Mouse (Mus musculus) liver, postnatal 0 days (tissue): ENCODE data around the gene Syt5. TPM values are rescaled to one million over a fixed set of nuclear protein-coding genes. Genes with fewer than 3 reads are reported as not detected.

Experiments
- ATAC-seq: fragments of 200-750 bp; cut with Nextera tagmentation; 2 replicates; pipeline ENCODE4 v1.8.0; 2017; ENCODE audit warnings: mild to moderate bottlenecking, moderate library complexity
- DNase-seq: peaks from one replicate; pipeline ENCODE4 v3.0.0-alpha.2; 2016
- H3K27ac ChIP-seq: fragments of 300-500 bp; sonication (generic); 2 replicates; pipeline ENCODE4 v1.5.1; 2014; ENCODE audit warnings: antibody characterized with exemption, moderate library complexity, mild to moderate bottlenecking, low read depth
- H3K27me3 ChIP-seq: fragments of 300-500 bp; sonication (generic); 2 replicates; pipeline ENCODE4 v1.6.1; 2014; ENCODE audit warnings: low read length, control low read depth, mixed read lengths; ENCODE audit not compliant: insufficient read depth
- H3K36me3 ChIP-seq: fragments of 300-500 bp; sonication (generic); replicated peaks from 2 replicates; pipeline ENCODE4 v1.6.1; 2014; ENCODE audit warnings: mild to moderate bottlenecking, control low read depth, low read length, moderate library complexity, mixed read lengths; ENCODE audit not compliant: insufficient read depth
- H3K4me1 ChIP-seq: fragments of 300-500 bp; sonication (generic); 2 replicates; pipeline ENCODE4 v1.6.1; 2014; ENCODE audit warnings: antibody characterized with exemption, mild to moderate bottlenecking, control low read depth; ENCODE audit not compliant: insufficient read depth
- H3K4me2 ChIP-seq: fragments of 300-500 bp; sonication (generic); 2 replicates; pipeline ENCODE4 v1.6.1; 2014; ENCODE audit warnings: low read depth, mild to moderate bottlenecking, low read length, moderate library complexity, mixed read lengths
- H3K4me3 ChIP-seq: fragments of 300-500 bp; sonication (generic); 2 replicates; pipeline ENCODE4 v1.5.1; 2014; ENCODE audit warnings: low read depth, low read length
- H3K9ac ChIP-seq: fragments of 300-500 bp; sonication (generic); replicated peaks from 2 replicates; pipeline ENCODE4 v1.6.1; 2014; ENCODE audit warnings: mild to moderate bottlenecking, moderate library complexity
- H3K9me3 ChIP-seq: fragments of 300-500 bp; sonication (generic); 2 replicates; pipeline ENCODE4 v1.6.1; 2016; ENCODE audit warnings: mild to moderate bottlenecking, control low read depth, low read length, mixed read lengths
- CTCF ChIP-seq: sonication (generic); IDR thresholded peaks from 2 replicates; pipeline ENCODE4 v1.5.1; 2016; ENCODE audit warnings: antibody characterized with exemption, low read depth
- EP300 ChIP-seq: IDR thresholded peaks from 2 replicates; pipeline ENCODE4 v1.6.1; 2016; ENCODE audit warnings: antibody characterized with exemption, low read depth, mild to moderate bottlenecking
- WGBS: fragments of 180-500 bp; shearing (Covaris S2); extraction: QIAGEN DNeasy Blood & Tissue Kit; methylation state at CpG from one replicate; pipeline ENCODE4 v1.1.7; 2014; ENCODE audit not compliant: insufficient replicate concordance; 5-methylcytosine and 5-hydroxymethylcytosine counted together
- polyA plus RNA-seq: library from polyadenylated mRNA; unstranded; fragments of >200 nt; fragmentation: Nextera tagmentation; extraction: Ambion mirVana; gene quantifications from 2 replicates; pipeline ENCODE4 v1.2.1, GENCODE M21; 2015

The Syt5 gene
- polyA plus RNA-seq, 1 experiment from 2014 or later = 0.09 TPM

DNA sequence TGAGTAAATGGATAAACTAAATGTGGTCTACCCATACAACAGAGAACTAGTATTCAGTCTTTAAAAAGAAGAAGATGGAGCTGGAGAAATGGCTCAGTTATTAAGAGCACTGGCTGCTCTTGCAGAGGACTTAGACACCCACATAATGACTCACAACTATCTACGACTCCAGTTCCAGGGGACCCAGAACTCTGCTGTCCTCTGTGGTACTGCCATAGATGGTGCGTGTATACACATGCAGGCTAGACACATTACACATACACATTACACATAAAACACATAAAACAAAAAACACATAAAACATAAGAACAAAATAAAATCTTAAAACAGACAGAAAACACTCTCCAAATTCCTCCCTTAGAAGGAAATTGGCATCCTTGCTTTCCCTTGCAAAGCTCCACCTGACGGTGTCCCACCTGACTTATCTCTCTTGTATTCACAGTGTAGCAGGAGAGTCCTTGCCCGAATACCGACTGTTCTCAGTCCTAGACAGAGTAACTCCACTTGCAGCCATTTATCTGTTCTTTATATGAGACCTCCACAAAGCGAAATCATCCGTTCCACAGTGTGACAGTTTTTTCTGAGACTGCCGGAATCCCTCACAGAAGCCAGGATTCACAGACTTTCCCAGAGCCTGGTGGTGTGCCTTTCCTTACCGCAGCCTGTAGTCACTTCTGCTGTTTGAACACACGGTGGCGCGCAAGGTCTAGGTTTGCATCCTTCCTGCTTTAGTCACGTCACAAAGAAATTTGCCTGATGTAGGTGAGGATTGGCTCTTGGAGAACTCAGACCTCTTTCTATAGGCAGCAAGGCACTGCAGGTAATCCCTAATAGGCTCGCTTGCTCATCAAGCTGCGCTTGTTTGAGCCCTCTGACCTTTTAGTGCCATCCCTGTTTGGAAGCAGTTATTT, 9.2 kb upstream of the Syt5 start:
- Histone ChIP-seq H3K9ac (no peak overlapping the region), H3K4me2 (no peak overlapping the region), H3K9me3 (no peaks in the 10 kb centered on the region), H3K36me3 (no peaks in the 10 kb centered on the region), H3K4me1 (no peaks in the 10 kb centered on the region), H3K27ac (no peak overlapping the region), H3K4me3 (no peak overlapping the region), H3K27me3 (no peaks in the 10 kb centered on the region)
- TF ChIP-seq EP300 (no peak), CTCF (peak; percentile 97)
- ATAC-seq = peak; percentile 94
- WGBS = 18% methylated on average over 15 of the region's 15 CpGs
- peak; percentile 87 for DNase-seq

DNA sequence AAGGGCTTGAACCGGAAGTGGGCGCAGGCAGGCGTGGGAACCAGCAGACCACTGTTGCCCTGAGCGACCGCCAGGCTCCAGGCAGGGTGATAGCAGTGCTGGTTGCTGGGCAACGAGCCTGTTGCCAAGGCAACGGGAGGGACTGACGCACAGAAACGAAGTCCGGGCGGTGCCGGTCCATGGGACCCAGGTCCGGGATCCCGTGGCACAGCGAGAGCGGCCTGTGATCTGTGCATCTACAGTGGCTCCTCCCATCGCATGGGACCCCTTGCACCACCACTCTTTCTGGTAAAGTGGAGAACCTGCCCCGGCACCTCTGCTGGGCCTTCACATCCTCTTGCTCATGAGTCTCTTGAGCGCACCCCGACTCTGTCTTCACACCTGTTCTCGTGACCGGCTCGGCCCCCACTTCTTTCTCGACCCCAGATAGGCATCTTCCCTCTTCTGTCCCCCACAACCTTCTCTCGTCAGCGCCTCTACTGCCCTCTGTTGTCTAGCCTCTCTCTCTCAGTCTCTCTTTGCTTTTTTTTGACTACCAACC, 680 bp downstream of the Syt5 start:
- H3K4me1 ChIP-seq = peaks cover 3% of the 10 kb centered on the region; the same call in 1 of the 2 replicates
- H3K9me3 ChIP-seq = no peaks in the 10 kb centered on the region
- TF ChIP-seq EP300 (no peak), CTCF (no peak)
- H3K36me3 ChIP-seq = no peaks in the 10 kb centered on the region
- no peak overlapping the region for H3K27ac ChIP-seq
- ATAC-seq (no peak), DNase-seq (peak; percentile 40)
- H3K4me2 ChIP-seq = peak overlapping the region; percentile 48
- H3K27me3 ChIP-seq = no peaks in the 10 kb centered on the region
- 5% methylated on average over 26 of the region's 26 CpGs for WGBS
- no peak overlapping the region for H3K4me3 ChIP-seq
- H3K9ac ChIP-seq = no peak overlapping the region

DNA sequence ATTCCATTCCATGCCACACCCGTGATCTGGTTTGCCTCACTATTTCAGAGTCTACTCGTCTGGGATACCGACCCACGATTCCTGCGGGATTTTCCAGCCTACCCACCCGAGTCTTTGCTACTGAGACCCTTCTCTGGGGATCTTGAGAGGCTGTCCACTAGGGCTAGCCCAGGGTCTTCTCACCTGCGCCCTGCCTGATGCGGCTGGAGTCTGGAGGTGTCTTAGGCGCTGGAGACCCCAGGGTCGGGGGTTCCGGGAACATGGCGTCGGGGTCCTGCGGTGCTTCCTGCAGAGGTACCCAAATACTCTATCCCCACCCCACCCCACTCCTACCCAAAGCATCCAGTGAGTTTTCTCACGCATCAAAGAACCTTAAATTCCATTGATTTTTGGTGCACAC, 1.3 kb downstream of the Syt5 start:
- Histone ChIP-seq H3K9ac (no peak overlapping the region), H3K27me3 (no peaks in the 10 kb centered on the region), H3K36me3 (no peaks in the 10 kb centered on the region), H3K4me2 (no peak overlapping the region), H3K27ac (no peak overlapping the region), H3K9me3 (no peaks in the 10 kb centered on the region), H3K4me3 (no peak overlapping the region), H3K4me1 (peaks cover 3% of the 10 kb centered on the region; the same call in 1 of the 2 replicates)
- TF ChIP-seq CTCF (no peak), EP300 (no peak)
- no peak for DNase-seq
- ATAC-seq = no peak
- 72% methylated on average over 15 of the region's 15 CpGs for WGBS

DNA sequence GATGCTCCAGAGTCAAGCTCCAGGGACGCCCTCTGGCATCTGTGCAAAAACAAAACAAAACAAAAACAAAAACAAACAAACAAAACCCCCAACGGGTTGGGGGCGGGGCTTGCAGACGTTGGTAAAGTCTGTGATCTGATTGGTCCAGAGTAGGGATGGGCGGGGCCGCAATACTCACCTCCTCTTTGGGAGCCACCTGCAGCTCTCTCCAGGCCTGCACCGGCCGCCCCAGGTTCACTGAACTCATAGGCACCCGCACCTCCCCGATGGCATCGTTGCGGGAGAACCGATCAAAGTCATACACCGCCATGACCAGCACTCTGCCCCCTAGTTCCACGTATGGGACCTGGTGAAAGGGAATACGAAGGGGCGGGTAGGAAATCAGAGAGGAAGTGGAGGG, 5.3 kb downstream of the Syt5 start:
- ATAC-seq (no peak), DNase-seq (no peak)
- H3K27ac ChIP-seq = no peak overlapping the region
- no peaks in the 10 kb centered on the region for H3K27me3 ChIP-seq
- H3K4me3 ChIP-seq = no peak overlapping the region
- H3K9me3 ChIP-seq = no peaks in the 10 kb centered on the region
- 42% methylated on average over 17 of the region's 17 CpGs for WGBS
- H3K9ac ChIP-seq = no peak overlapping the region
- H3K4me1 ChIP-seq = no peaks in the 10 kb centered on the region; the same call in 1 of the 2 replicates
- no peak overlapping the region for H3K4me2 ChIP-seq
- no peaks in the 10 kb centered on the region for H3K36me3 ChIP-seq
- no peak for TF ChIP-seq EP300
- no peak for TF ChIP-seq CTCF

GRCm38 (mm10) chr7:4541344-4541743, 6.0 kb downstream of the Syt5 start:
- Histone ChIP-seq H3K9ac (no peak overlapping the region), H3K36me3 (no peaks in the 10 kb centered on the region), H3K4me3 (no peak overlapping the region), H3K27me3 (no peaks in the 10 kb centered on the region), H3K4me1 (no peaks in the 10 kb centered on the region), H3K9me3 (no peaks in the 10 kb centered on the region), H3K27ac (no peak overlapping the region), H3K4me2 (no peak overlapping the region)
- TF ChIP-seq EP300 (no peak), CTCF (no peak)
- ATAC-seq = no peak
- WGBS = 65% methylated on average over 5 of the region's 5 CpGs
- DNase-seq = no peak

DNA sequence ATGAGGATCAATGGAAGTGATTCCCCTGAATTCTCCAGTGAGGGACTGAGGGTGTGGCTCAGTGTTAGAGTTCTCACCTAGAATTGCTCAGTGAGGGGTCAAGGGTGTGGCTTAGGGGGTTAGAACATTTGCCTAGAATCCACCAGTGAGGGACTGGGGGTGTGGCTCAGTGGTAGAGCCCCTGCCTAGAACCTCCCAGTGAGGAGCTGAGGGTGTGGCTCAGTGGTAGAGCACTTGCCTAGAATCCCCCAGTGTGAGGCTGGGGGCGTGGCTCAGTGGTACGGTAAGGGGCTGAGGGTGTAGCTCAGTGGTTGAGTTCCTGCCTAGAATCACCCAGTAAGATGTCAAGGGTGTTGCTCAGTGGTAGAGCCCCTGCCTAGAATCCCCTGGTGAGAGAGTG, 8.3 kb downstream of the Syt5 start:
- Histone ChIP-seq H3K4me2 (no peak overlapping the region), H3K36me3 (no peaks in the 10 kb centered on the region), H3K9me3 (no peaks in the 10 kb centered on the region), H3K27me3 (no peaks in the 10 kb centered on the region), H3K4me1 (no peaks in the 10 kb centered on the region), H3K4me3 (no peak overlapping the region), H3K9ac (no peak overlapping the region), H3K27ac (no peak overlapping the region)
- 67% methylated on average over 2 of the region's 2 CpGs for WGBS
- DNase-seq (no peak), ATAC-seq (no peak)
- no peak for TF ChIP-seq CTCF
- TF ChIP-seq EP300 = no peak
